Mouse (Mus musculus) CH12.LX (cell line): ENCODE data around the gene Tepp. TPM values are rescaled to one million over a fixed set of nuclear protein-coding genes. Genes with fewer than 3 reads are reported as not detected.

ENCODE experiments used
- DNase-seq: peaks from one replicate; pipeline ENCODE4 v3.0.0-alpha.2; 2013; ENCODE audit errors: extremely low read depth
- H3K27ac ChIP-seq: 2 replicates; pipeline ENCODE4 v1.5.1; 2012; ENCODE audit warnings: low read depth, mild to moderate bottlenecking, control low read depth, moderate library complexity; ENCODE audit not compliant: insufficient read depth
- H3K27me3 ChIP-seq: replicated peaks from 2 replicates; pipeline ENCODE3; 2012; ENCODE audit warnings: inconsistent platforms
- H3K36me3 ChIP-seq, 2 experiments: replicated peaks in 1 of 2; 2 replicates each; pipeline versions ENCODE3 to v1.6.1; 2012; ENCODE audit warnings: inconsistent platforms in 1 of 2, low read length in 1 of 2, mild to moderate bottlenecking in 1 of 2, mixed read lengths in 1 of 2, moderate library complexity in 1 of 2; ENCODE audit not compliant: control insufficient read depth in 1 of 2, insufficient read depth in 1 of 2
- H3K4me1 ChIP-seq, 2 experiments: 2 replicates each; pipeline ENCODE4 v1.6.1; 2012; ENCODE audit warnings: inconsistent platforms in 1 of 2, moderate library complexity in 1 of 2; ENCODE audit not compliant: insufficient read depth in 2 of 2, control insufficient read depth in 1 of 2
- H3K4me2 ChIP-seq: 2 replicates; pipeline ENCODE4 v1.6.1; 2012; ENCODE audit warnings: low read depth, mild to moderate bottlenecking, control low read depth; ENCODE audit not compliant: poor library complexity, insufficient read depth, severe bottlenecking
- H3K4me3 ChIP-seq, 3 experiments: fragments of 150-350 bp in 1 of 3; sonication (generic) in 1 of 3; replicated peaks in 1 of 3; 2 replicates each; pipeline versions ENCODE3 to v1.5.1; 2011 to 2012; ENCODE audit warnings: low read depth in 2 of 3, low read length in 2 of 3, mild to moderate bottlenecking in 2 of 3, moderate library complexity in 2 of 3, control low read depth in 1 of 3, improper control_type of control experiment in 1 of 3, inconsistent platforms in 1 of 3, mixed read lengths in 1 of 3; ENCODE audit not compliant: poor library complexity in 1 of 3
- H3K79me2 ChIP-seq: replicated peaks from 2 replicates; pipeline ENCODE4 v1.6.1; 2012; ENCODE audit warnings: mild to moderate bottlenecking, moderate library complexity; ENCODE audit not compliant: control insufficient read depth, poor library complexity, insufficient read depth, severe bottlenecking; ENCODE audit errors: extremely low read depth
- H3K9ac ChIP-seq: 2 replicates; pipeline ENCODE4 v1.6.1; 2012; ENCODE audit warnings: low read depth, mild to moderate bottlenecking, control low read depth, moderate library complexity; ENCODE audit not compliant: insufficient read depth
- H3K9me3 ChIP-seq: replicated peaks from 2 replicates; pipeline ENCODE3; 2012; ENCODE audit warnings: low read length, inconsistent platforms, mixed read lengths
- CHD2 ChIP-seq: IDR thresholded peaks from 2 replicates; pipeline ENCODE4 v1.6.1; 2011; ENCODE audit warnings: low read length, improper control_type of control experiment
- ELF1 ChIP-seq: IDR thresholded peaks from 2 replicates; pipeline ENCODE4 v1.6.1; 2014; ENCODE audit warnings: low read depth, mild to moderate bottlenecking, inconsistent platforms, low read length, improper control_type of control experiment
- ETS1 ChIP-seq: conservative IDR thresholded peaks from 2 replicates; pipeline ENCODE4 v1.6.1; 2012; ENCODE audit warnings: low read depth, mild to moderate bottlenecking, inconsistent platforms, low read length, improper control_type of control experiment, moderate library complexity
- HCFC1 ChIP-seq: IDR thresholded peaks from 2 replicates; pipeline ENCODE4 v1.6.1; 2012; ENCODE audit warnings: low read depth, mild to moderate bottlenecking, inconsistent platforms, low read length, improper control_type of control experiment
- MXI1 ChIP-seq: IDR thresholded peaks from 2 replicates; pipeline ENCODE4 v1.6.1; 2011; ENCODE audit warnings: mild to moderate bottlenecking, low read depth, low read length, improper control_type of control experiment
- NRF1 ChIP-seq: IDR thresholded peaks from 2 replicates; pipeline ENCODE4 v1.6.1; 2014; ENCODE audit warnings: low read depth, mild to moderate bottlenecking, inconsistent platforms, low read length, improper control_type of control experiment, moderate library complexity
- POLR2A ChIP-seq: IDR thresholded peaks from 2 replicates; pipeline ENCODE4 v1.6.1; 2011; ENCODE audit warnings: low read depth, mild to moderate bottlenecking, improper control_type of control experiment, low read length
- POLR2AphosphoS2 ChIP-seq: IDR thresholded peaks from 2 replicates; pipeline ENCODE4 v1.6.1; 2011; ENCODE audit warnings: low read depth, low read length, improper control_type of control experiment
- RAD21 ChIP-seq: IDR thresholded peaks from 2 replicates; pipeline ENCODE4 v1.6.1; 2011; ENCODE audit warnings: low read depth, mild to moderate bottlenecking, low read length, improper control_type of control experiment, moderate library complexity
- RCOR1 ChIP-seq: conservative IDR thresholded peaks from 2 replicates; pipeline ENCODE4 v1.6.1; 2012; ENCODE audit warnings: low read depth, mild to moderate bottlenecking, inconsistent platforms, low read length, improper control_type of control experiment
- TBP ChIP-seq: conservative IDR thresholded peaks from 2 replicates; pipeline ENCODE4 v1.6.1; 2011; ENCODE audit warnings: low read depth, low read length, improper control_type of control experiment
- UBTF ChIP-seq: IDR thresholded peaks from 2 replicates; pipeline ENCODE4 v1.6.1; 2012; ENCODE audit warnings: low read depth, mild to moderate bottlenecking, inconsistent platforms, low read length, improper control_type of control experiment, moderate library complexity
- USF2 ChIP-seq: conservative IDR thresholded peaks from 2 replicates; pipeline ENCODE4 v1.6.1; 2011; ENCODE audit warnings: low read depth, low read length, improper control_type of control experiment
- ZKSCAN1 ChIP-seq: IDR thresholded peaks from 2 replicates; pipeline ENCODE4 v1.6.1; 2012; ENCODE audit warnings: low read depth, inconsistent platforms, low read length, improper control_type of control experiment, borderline replicate concordance
- ZNF384 ChIP-seq: IDR thresholded peaks from 2 replicates; pipeline ENCODE4 v1.6.1; 2012; ENCODE audit warnings: low read depth, low read length, improper control_type of control experiment, inconsistent platforms
- dilution Hi-C: fragments of 300-500 bp; cut with MboI; formaldehyde crosslinking; loops from 2 replicates; pipeline ENCODE4 v1.14.3; 2020; ENCODE audit warnings: low sequenced_read_pairs; ENCODE audit not compliant: extremely low pct_unique_long_range_greater_than_20kb, extremely low pct_ligation_motif_present
- in situ Hi-C: fragments of 300-500 bp; cut with MboI; formaldehyde crosslinking; loops from 3 replicates; pipeline ENCODE4 v1.14.3; 2019; ENCODE audit warnings: low sequenced_read_pairs, low pct_ligation_motif_present, low pct_unique_long_range_greater_than_20kb, mixed read lengths
- polyA plus RNA-seq: library from polyadenylated mRNA; unstranded; fragments of >175 nt; gene quantifications from 2 replicates; pipeline ENCODE4 v1.2.1, GENCODE M21; 2012; ENCODE audit warnings: low read depth; ENCODE audit not compliant: insufficient read length
- total RNA-seq, 2 experiments: library from RNA; depleted of rRNA; stranded (reverse); fragments of 300-350 nt in 1 of 2; fragments of >200 nt in 1 of 2; gene quantifications; 2 replicates each; pipeline ENCODE4 v1.2.3; 2012 to 2014

Tepp gene
- total and polyA plus RNA-seq, 3 experiments = not detected

DNA sequence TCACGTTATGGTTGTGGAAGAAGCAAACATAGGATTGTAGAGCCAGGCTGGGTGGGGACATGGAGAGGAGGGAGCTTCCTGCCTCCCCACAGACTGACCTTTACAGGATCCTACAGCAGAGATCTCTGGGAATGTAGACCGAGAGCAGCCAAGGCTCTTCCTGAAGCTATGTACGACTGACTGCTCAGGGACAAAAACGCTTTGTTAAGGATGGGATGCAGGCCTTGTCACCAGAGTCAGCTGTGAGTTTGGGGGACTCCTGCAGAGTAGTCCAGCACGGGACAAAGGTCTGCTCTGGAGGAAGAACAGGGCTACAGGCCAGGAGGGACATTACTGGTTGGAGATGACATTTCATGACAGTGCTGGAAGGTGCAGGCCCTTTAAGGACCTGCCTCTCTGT, 14.3 kb downstream of the Tepp start:
- H3K27ac ChIP-seq = no peak overlapping the region
- H3K4me1 ChIP-seq = no peaks in the 10 kb centered on the region; a peak in 1 of 4 replicates
- dilution Hi-C loops = no loop called here
- in situ Hi-C loops = no loop called here
- H3K79me2 ChIP-seq = no peaks in the 10 kb centered on the region
- DNase-seq = no peak
- no peak overlapping the region for H3K9ac ChIP-seq
- peaks cover 33 to 55% of the 10 kb centered on the region in 2 experiments for H3K36me3 ChIP-seq
- H3K4me3 ChIP-seq = no peak overlapping the region
- H3K4me2 ChIP-seq = no peak overlapping the region
- TF ChIP-seq MXI1 (no peak), CHD2 (no peak), TBP (no peak), RAD21 (no peak), POLR2AphosphoS2 (no peak), NRF1 (no peak), USF2 (no peak), RCOR1 (no peak), ZKSCAN1 (no peak)
- no peaks in the 10 kb centered on the region for H3K9me3 ChIP-seq
- H3K27me3 ChIP-seq = peaks cover 2% of the 10 kb centered on the region

GRCm38 (mm10) chr8:95326822-95327221, 16.5 kb downstream of the Tepp start:
- H3K4me1 ChIP-seq = peaks cover 0 to 10% of the 10 kb centered on the region in 2 experiments; a peak in 2 of 4 replicates
- H3K9ac ChIP-seq = no peak overlapping the region
- H3K4me2 ChIP-seq = no peak overlapping the region
- H3K36me3 ChIP-seq = peaks cover 34 to 59% of the 10 kb centered on the region in 2 experiments
- H3K9me3 ChIP-seq = no peaks in the 10 kb centered on the region
- DNase-seq = no peak
- H3K27me3 ChIP-seq = no peaks in the 10 kb centered on the region
- H3K4me3 ChIP-seq = no peak overlapping the region
- in situ Hi-C loops = no loop called here
- TF ChIP-seq USF2 (no peak), ETS1 (no peak), POLR2A (no peak), NRF1 (no peak), UBTF (no peak), RAD21 (no peak), HCFC1 (no peak), ZNF384 (no peak), RCOR1 (no peak), ELF1 (no peak), POLR2AphosphoS2 (no peak)
- H3K27ac ChIP-seq = no peak overlapping the region
- dilution Hi-C loops = no loop called here
- peaks cover 2% of the 10 kb centered on the region; the same call in 1 of the 2 replicates for H3K79me2 ChIP-seq
